Mouse (Mus musculus): ENCODE data around the gene Neu2. TPM values are rescaled to one million over a fixed set of nuclear protein-coding genes. Genes with fewer than 3 reads are reported as not detected.

Gene Neu2
- total RNA-seq, 2 experiments from 2014 or later = 9.7 to 15.2 TPM

GRCm38 (mm10) chr1:87532346-87532745, 22.7 kb downstream of the Neu2 start:
- intact Hi-C loops (cut with DNase I) = no loop called here
- no peak for DNase-seq

- no peak for DNase-seq
- intact Hi-C loops (cut with DNase I) = no loop called here
These were observed 24.4 kb downstream of the Neu2 start for GRCm38 (mm10) chr1:87534118-87534517.

- intact Hi-C loops (cut with DNase I) = loop anchor here (5.0 kb wide), 1 partner anchor 70 kb away; no protein-coding TSS in a partner anchor
- no peak for DNase-seq
These were observed 27.3 kb downstream of the Neu2 start for GRCm38 (mm10) chr1:87537008-87537407.

GRCm38 (mm10) chr1:87541614-87542013, 31.9 kb downstream of the Neu2 start:
- DNase-seq = peak in 1 of 2 experiments; percentile 22
- intact Hi-C loops (cut with DNase I) = loop anchor here (2.0 kb wide), 1 partner anchor 179 kb away; no protein-coding TSS in a partner anchor

- DNase-seq = no peak
- intact Hi-C loops (cut with DNase I) = no loop called here
These were observed 41.3 kb downstream of the Neu2 start for GRCm38 (mm10) chr1:87551008-87551407.

- DNase-seq = no peak
- intact Hi-C loops (cut with DNase I) = no loop called here
These were observed 43.9 kb downstream of the Neu2 start for GRCm38 (mm10) chr1:87553586-87553985.

GRCm38 (mm10) chr1:87562967-87563366, 53.3 kb downstream of the Neu2 start:
- no peak for DNase-seq
- intact Hi-C loops (cut with DNase I) = no loop called here

- DNase-seq = no peak
- intact Hi-C loops (cut with DNase I) = no loop called here
These were observed 56.1 kb downstream of the Neu2 start for GRCm38 (mm10) chr1:87565760-87566159.

GRCm38 (mm10) chr1:87568398-87568797, 58.7 kb downstream of the Neu2 start:
- intact Hi-C loops (cut with DNase I) = no loop called here
- no peak for DNase-seq

- intact Hi-C loops (cut with DNase I) = no loop called here
These were observed 63.6 kb downstream of the Neu2 start for GRCm38 (mm10) chr1:87573261-87573660.

GRCm38 (mm10) chr1:87573800-87574215, 64.1 kb downstream of the Neu2 start, which contains the start of gene Ngef:
Gene Ngef, minus strand, starts transcription at chr1:87573870.
- DNase-seq = no peak
- intact Hi-C loops (cut with DNase I) = no loop called here

More at GRCm38 (mm10) chr1:87573261-87573660, 63.6 kb downstream of the Neu2 start:
- DNase-seq = no peak

GRCm38 (mm10) chr1:87574353-87574752, 64.7 kb downstream of the Neu2 start:
- intact Hi-C loops (cut with DNase I) = no loop called here
- DNase-seq = no peak

- DNase-seq = no peak
These were observed 65.1 kb downstream of the Neu2 start for GRCm38 (mm10) chr1:87574785-87575184.

GRCm38 (mm10) chr1:87578965-87579364, 69.3 kb downstream of the Neu2 start:
- DNase-seq = no peak
- intact Hi-C loops (cut with DNase I) = no loop called here

More at GRCm38 (mm10) chr1:87574785-87575184, 65.1 kb downstream of the Neu2 start:
- intact Hi-C loops (cut with DNase I) = no loop called here

GRCm38 (mm10) chr1:87580824-87581223, 71.1 kb downstream of the Neu2 start:
- DNase-seq = no peak
- intact Hi-C loops (cut with DNase I) = no loop called here

- intact Hi-C loops (cut with DNase I) = no loop called here
- DNase-seq = no peak
These were observed 79.5 kb downstream of the Neu2 start for GRCm38 (mm10) chr1:87589162-87589561.

GRCm38 (mm10) chr1:87589980-87590379, 80.3 kb downstream of the Neu2 start:
- intact Hi-C loops (cut with DNase I) = no loop called here
- DNase-seq = no peak

GRCm38 (mm10) chr1:87594261-87594660, 84.6 kb downstream of the Neu2 start:
- intact Hi-C loops (cut with DNase I) = no loop called here
- DNase-seq = peak in 1 of 2 experiments; percentile 9

- intact Hi-C loops (cut with DNase I) = no loop called here
- DNase-seq = no peak
These were observed 85.0 kb downstream of the Neu2 start for GRCm38 (mm10) chr1:87594671-87595070.

GRCm38 (mm10) chr1:87600533-87600932, 90.8 kb downstream of the Neu2 start:
- intact Hi-C loops (cut with DNase I) = no loop called here

GRCm38 (mm10) chr1:87601801-87602200, 92.1 kb downstream of the Neu2 start:
- intact Hi-C loops (cut with DNase I) = no loop called here
- DNase-seq = no peak

More at GRCm38 (mm10) chr1:87600533-87600932, 90.8 kb downstream of the Neu2 start:
- no peak for DNase-seq

GRCm38 (mm10) chr1:87603389-87603788, 93.7 kb downstream of the Neu2 start:
- intact Hi-C loops (cut with DNase I) = no loop called here
- DNase-seq = no peak

GRCm38 (mm10) chr1:87605296-87605695, 95.6 kb downstream of the Neu2 start:
- intact Hi-C loops (cut with DNase I) = loop anchor here (5.0 kb wide), 2 partner anchors 68 to 148 kb away; no protein-coding TSS in a partner anchor
- no peak for DNase-seq

Data from gastrocnemius, postnatal 36 days (tissue).